Mouse (Mus musculus): Measurements from ENCODE around the gene Nell2. TPM values are rescaled to one million over a fixed set of nuclear protein-coding genes. Genes with fewer than 3 reads are reported as not detected.

The Nell2 gene
- polyA plus RNA-seq, 1 experiment: 0.46 TPM

GRCm38 (mm10) chr15:95068799-95069198, 459.6 kb downstream of the Nell2 start:
- Histone ChIP-seq H3K4me3 (ENCODE audit: low read depth, low read length) (no peak overlapping the region), H3K27me3 (ENCODE audit: control insufficient read depth, insufficient read depth, low read length) (no peaks in the 10 kb centered on the region), H3K4me1 (ENCODE audit: control insufficient read depth, insufficient read depth, insufficient read length, low read length) (no peaks in the 10 kb centered on the region), H3K36me3 (ENCODE audit: control insufficient read depth, insufficient read depth, low read length) (no peaks in the 10 kb centered on the region), H3K27ac (ENCODE audit: insufficient read depth, low read depth, low read length) (no peak overlapping the region)
- TF ChIP-seq CTCF (IDR thresholded peaks at IDR 0.05; ENCODE audit: extremely low read depth, insufficient read length, insufficient replicate concordance, low read depth, low read length) (no peak), POLR2A (IDR thresholded peaks at IDR 0.05; ENCODE audit: low read depth, low read length) (no peak)
- 95% methylated on average over 1 of the region's 1 CpGs for WGBS

- H3K36me3 ChIP-seq (ENCODE audit: control insufficient read depth, insufficient read depth, low read length): no peaks in the 10 kb centered on the region
- no peak overlapping the region for H3K27ac ChIP-seq (ENCODE audit: insufficient read depth, low read depth, low read length)
- H3K4me1 ChIP-seq (ENCODE audit: control insufficient read depth, insufficient read depth, insufficient read length, low read length): no peaks in the 10 kb centered on the region
- H3K4me3 ChIP-seq (ENCODE audit: low read depth, low read length): no peak overlapping the region
- H3K27me3 ChIP-seq (ENCODE audit: control insufficient read depth, insufficient read depth, low read length): no peaks in the 10 kb centered on the region
- 88% methylated on average over 1 of the region's 1 CpGs for WGBS
- TF ChIP-seq CTCF (IDR thresholded peaks at IDR 0.05; ENCODE audit: extremely low read depth, insufficient read length, insufficient replicate concordance, low read depth, low read length) (no peak), POLR2A (IDR thresholded peaks at IDR 0.05; ENCODE audit: low read depth, low read length) (no peak)
Observed at GRCm38 (mm10) chr15:95068023-95068422, 460.3 kb downstream of the Nell2 start.

GRCm38 (mm10) chr15:95055081-95055650, 473.2 kb downstream of the Nell2 start:
- Histone ChIP-seq H3K4me3 (ENCODE audit: low read depth, low read length) (no peak overlapping the region), H3K4me1 (ENCODE audit: control insufficient read depth, insufficient read depth, insufficient read length, low read length) (no peaks in the 10 kb centered on the region), H3K27ac (ENCODE audit: insufficient read depth, low read depth, low read length) (no peak overlapping the region), H3K36me3 (ENCODE audit: control insufficient read depth, insufficient read depth, low read length) (no peaks in the 10 kb centered on the region), H3K27me3 (ENCODE audit: control insufficient read depth, insufficient read depth, low read length) (no peaks in the 10 kb centered on the region)
- TF ChIP-seq CTCF (IDR thresholded peaks at IDR 0.05; ENCODE audit: extremely low read depth, insufficient read length, insufficient replicate concordance, low read depth, low read length) (no peak), POLR2A (IDR thresholded peaks at IDR 0.05; ENCODE audit: low read depth, low read length) (no peak)
- WGBS: 88% methylated on average over 8 of the region's 8 CpGs

- WGBS: 60% methylated on average over 6 of the region's 6 CpGs
- H3K4me1 ChIP-seq (ENCODE audit: control insufficient read depth, insufficient read depth, insufficient read length, low read length): no peaks in the 10 kb centered on the region
Observed at GRCm38 (mm10) chr15:95049171-95049729, 479.1 kb downstream of the Nell2 start.

GRCm38 (mm10) chr15:95047486-95047885, 480.9 kb downstream of the Nell2 start:
- TF ChIP-seq CTCF (IDR thresholded peaks at IDR 0.05; ENCODE audit: extremely low read depth, insufficient read length, insufficient replicate concordance, low read depth, low read length): no peak
- no peak for TF ChIP-seq POLR2A (IDR thresholded peaks at IDR 0.05; ENCODE audit: low read depth, low read length)
- WGBS: 94% methylated on average over 2 of the region's 2 CpGs
- Histone ChIP-seq H3K4me1 (ENCODE audit: control insufficient read depth, insufficient read depth, insufficient read length, low read length) (no peaks in the 10 kb centered on the region), H3K4me3 (ENCODE audit: low read depth, low read length) (no peak overlapping the region), H3K27me3 (ENCODE audit: control insufficient read depth, insufficient read depth, low read length) (no peaks in the 10 kb centered on the region), H3K27ac (ENCODE audit: insufficient read depth, low read depth, low read length) (no peak overlapping the region), H3K36me3 (ENCODE audit: control insufficient read depth, insufficient read depth, low read length) (no peaks in the 10 kb centered on the region)

More at GRCm38 (mm10) chr15:95049171-95049729, 479.1 kb downstream of the Nell2 start:
- TF ChIP-seq CTCF (IDR thresholded peaks at IDR 0.05; ENCODE audit: extremely low read depth, insufficient read length, insufficient replicate concordance, low read depth, low read length): no peak
- no peak overlapping the region for H3K27ac ChIP-seq (ENCODE audit: insufficient read depth, low read depth, low read length)
- H3K4me3 ChIP-seq (ENCODE audit: low read depth, low read length): no peak overlapping the region
- no peaks in the 10 kb centered on the region for H3K27me3 ChIP-seq (ENCODE audit: control insufficient read depth, insufficient read depth, low read length)
- no peaks in the 10 kb centered on the region for H3K36me3 ChIP-seq (ENCODE audit: control insufficient read depth, insufficient read depth, low read length)

GRCm38 (mm10) chr15:95044011-95044410, 484.3 kb downstream of the Nell2 start:
- TF ChIP-seq CTCF (IDR thresholded peaks at IDR 0.05; ENCODE audit: extremely low read depth, insufficient read length, insufficient replicate concordance, low read depth, low read length) (no peak), POLR2A (IDR thresholded peaks at IDR 0.05; ENCODE audit: low read depth, low read length) (no peak)

GRCm38 (mm10) chr15:95042437-95042836, 485.9 kb downstream of the Nell2 start:
- Histone ChIP-seq H3K4me1 (ENCODE audit: control insufficient read depth, insufficient read depth, insufficient read length, low read length) (peaks cover 12% of the 10 kb centered on the region; the same call in 1 of the 2 replicates), H3K27ac (ENCODE audit: insufficient read depth, low read depth, low read length) (no peak overlapping the region), H3K27me3 (ENCODE audit: control insufficient read depth, insufficient read depth, low read length) (no peaks in the 10 kb centered on the region), H3K36me3 (ENCODE audit: control insufficient read depth, insufficient read depth, low read length) (no peaks in the 10 kb centered on the region), H3K4me3 (ENCODE audit: low read depth, low read length) (no peak overlapping the region)
- TF ChIP-seq CTCF (IDR thresholded peaks at IDR 0.05; ENCODE audit: extremely low read depth, insufficient read length, insufficient replicate concordance, low read depth, low read length): no peak
- no peak for TF ChIP-seq POLR2A (IDR thresholded peaks at IDR 0.05; ENCODE audit: low read depth, low read length)
- WGBS: 84% methylated on average over 9 of the region's 9 CpGs

More at GRCm38 (mm10) chr15:95044011-95044410, 484.3 kb downstream of the Nell2 start:
- no peak overlapping the region for H3K27ac ChIP-seq (ENCODE audit: insufficient read depth, low read depth, low read length)
- no peaks in the 10 kb centered on the region for H3K36me3 ChIP-seq (ENCODE audit: control insufficient read depth, insufficient read depth, low read length)
- H3K4me1 ChIP-seq (ENCODE audit: control insufficient read depth, insufficient read depth, insufficient read length, low read length): peaks cover 5% of the 10 kb centered on the region; the same call in 1 of the 2 replicates
- 85% methylated on average over 8 of the region's 8 CpGs for WGBS
- no peaks in the 10 kb centered on the region for H3K27me3 ChIP-seq (ENCODE audit: control insufficient read depth, insufficient read depth, low read length)
- H3K4me3 ChIP-seq (ENCODE audit: low read depth, low read length): no peak overlapping the region

All from small intestine, adult 2 months (tissue).